Mouse (Mus musculus): ENCODE measurements at regions not wholly inside any gene's neighbourhood (a gene's known extent, or its start where the extent isn't known, plus 50 kb on each side); places are given as distances from the start of the nearest gene placed in this dataset.

- Histone ChIP-seq H3K36me3 (ENCODE audit: control insufficient read depth, insufficient read depth, low read length, poor library complexity, severe bottlenecking) (no peaks in the 10 kb centered on the region), H3K4me1 (ENCODE audit: control insufficient read depth in 2 of 2, insufficient read depth in 2 of 2, low read length in 2 of 2, poor library complexity in 1 of 2) (no peaks in the 10 kb centered on the region), H3K27ac (ENCODE audit: insufficient read depth, low read depth, low read length, poor library complexity, severe bottlenecking) (no peak overlapping the region), H3K9me3 (ENCODE audit: control insufficient read depth, insufficient read depth, low read depth, low read length) (no peaks in the 10 kb centered on the region), H3K9ac (ENCODE audit: insufficient read depth, low read depth, low read length, poor library complexity, severe bottlenecking) (no peak overlapping the region), H3K4me3 (ENCODE audit: insufficient read depth in 1 of 2, low read depth in 1 of 2, low read length in 2 of 2, poor library complexity in 1 of 2, severe bottlenecking in 1 of 2) (no peak overlapping the region)
- DNase-seq (ENCODE audit: low read depth, low spot score), result no peak
- in situ Hi-C loops (cut with MboI; ENCODE audit: low sequenced_read_pairs in 2 of 2, unreplicated experiment in 2 of 2), result no loop called here
- no peak for TF ChIP-seq MAFK (IDR thresholded peaks at IDR 0.05; ENCODE audit: insufficient read depth, low read depth, low read length)
- no peak for TF ChIP-seq ZNF384 (IDR thresholded peaks at IDR 0.05; ENCODE audit: low read depth, low read length)
- TF ChIP-seq HCFC1 (IDR thresholded peaks at IDR 0.05; ENCODE audit: borderline replicate concordance, insufficient read depth, low read length), result no peak
- no peak for TF ChIP-seq ZC3H11A (IDR thresholded peaks at IDR 0.05; ENCODE audit: borderline replicate concordance, low read depth, low read length)
- no peak for TF ChIP-seq CHD2 (IDR thresholded peaks at IDR 0.05; ENCODE audit: low read depth, low read length)
Observed at GRCm38 (mm10) chr6:36182698-36183097, 205.2 kb upstream of the Chrm2 start.

GRCm38 (mm10) chr6:36206666-36207065, 181.2 kb upstream of the Chrm2 start:
- Histone ChIP-seq H3K36me3 (ENCODE audit: control insufficient read depth, insufficient read depth, low read length, poor library complexity, severe bottlenecking) (no peaks in the 10 kb centered on the region), H3K9me3 (ENCODE audit: control insufficient read depth, insufficient read depth, low read depth, low read length) (no peaks in the 10 kb centered on the region), H3K27ac (ENCODE audit: insufficient read depth, low read depth, low read length, poor library complexity, severe bottlenecking) (no peak overlapping the region), H3K4me1 (ENCODE audit: control insufficient read depth in 2 of 2, insufficient read depth in 2 of 2, low read length in 2 of 2, poor library complexity in 1 of 2) (no peaks in the 10 kb centered on the region), H3K9ac (ENCODE audit: insufficient read depth, low read depth, low read length, poor library complexity, severe bottlenecking) (no peak overlapping the region), H3K4me3 (ENCODE audit: insufficient read depth in 1 of 2, low read depth in 1 of 2, low read length in 2 of 2, poor library complexity in 1 of 2, severe bottlenecking in 1 of 2) (no peak overlapping the region)
- in situ Hi-C loops (cut with MboI; ENCODE audit: low sequenced_read_pairs in 2 of 2, unreplicated experiment in 2 of 2), result no loop called here
- DNase-seq (ENCODE audit: low read depth, low spot score), result no peak
- no peak for TF ChIP-seq CHD2 (IDR thresholded peaks at IDR 0.05; ENCODE audit: low read depth, low read length)
- TF ChIP-seq ZC3H11A (IDR thresholded peaks at IDR 0.05; ENCODE audit: borderline replicate concordance, low read depth, low read length), result no peak
- no peak for TF ChIP-seq HCFC1 (IDR thresholded peaks at IDR 0.05; ENCODE audit: borderline replicate concordance, insufficient read depth, low read length)
- no peak for TF ChIP-seq ZNF384 (IDR thresholded peaks at IDR 0.05; ENCODE audit: low read depth, low read length)
- TF ChIP-seq MAFK (IDR thresholded peaks at IDR 0.05; ENCODE audit: insufficient read depth, low read depth, low read length), result no peak

- Histone ChIP-seq H3K4me3 (ENCODE audit: insufficient read depth in 1 of 2, low read depth in 1 of 2, low read length in 2 of 2, poor library complexity in 1 of 2, severe bottlenecking in 1 of 2) (no peak overlapping the region), H3K9ac (ENCODE audit: insufficient read depth, low read depth, low read length, poor library complexity, severe bottlenecking) (no peak overlapping the region), H3K36me3 (ENCODE audit: control insufficient read depth, insufficient read depth, low read length, poor library complexity, severe bottlenecking) (no peaks in the 10 kb centered on the region), H3K27ac (ENCODE audit: insufficient read depth, low read depth, low read length, poor library complexity, severe bottlenecking) (no peak overlapping the region), H3K9me3 (ENCODE audit: control insufficient read depth, insufficient read depth, low read depth, low read length) (no peaks in the 10 kb centered on the region), H3K4me1 (ENCODE audit: control insufficient read depth in 2 of 2, insufficient read depth in 2 of 2, low read length in 2 of 2, poor library complexity in 1 of 2) (no peaks in the 10 kb centered on the region)
- no peak for DNase-seq (ENCODE audit: low read depth, low spot score)
- in situ Hi-C loops (cut with MboI; ENCODE audit: low sequenced_read_pairs in 2 of 2, unreplicated experiment in 2 of 2), result no loop called here
- TF ChIP-seq CHD2 (IDR thresholded peaks at IDR 0.05; ENCODE audit: low read depth, low read length) (no peak), ZNF384 (IDR thresholded peaks at IDR 0.05; ENCODE audit: low read depth, low read length) (no peak), MAFK (IDR thresholded peaks at IDR 0.05; ENCODE audit: insufficient read depth, low read depth, low read length) (no peak), HCFC1 (IDR thresholded peaks at IDR 0.05; ENCODE audit: borderline replicate concordance, insufficient read depth, low read length) (no peak), ZC3H11A (IDR thresholded peaks at IDR 0.05; ENCODE audit: borderline replicate concordance, low read depth, low read length) (no peak)
Observed at GRCm38 (mm10) chr6:36221308-36221707, 166.6 kb upstream of the Chrm2 start.

GRCm38 (mm10) chr6:36234438-36234837, 153.4 kb upstream of the Chrm2 start:
- H3K9me3 ChIP-seq (ENCODE audit: control insufficient read depth, insufficient read depth, low read depth, low read length), result no peaks in the 10 kb centered on the region
- no peaks in the 10 kb centered on the region for H3K36me3 ChIP-seq (ENCODE audit: control insufficient read depth, insufficient read depth, low read length, poor library complexity, severe bottlenecking)
- H3K4me3 ChIP-seq (ENCODE audit: insufficient read depth in 1 of 2, low read depth in 1 of 2, low read length in 2 of 2, poor library complexity in 1 of 2, severe bottlenecking in 1 of 2), result no peak overlapping the region
- no peak for DNase-seq (ENCODE audit: low read depth, low spot score)
- H3K9ac ChIP-seq (ENCODE audit: insufficient read depth, low read depth, low read length, poor library complexity, severe bottlenecking), result no peak overlapping the region
- TF ChIP-seq ZNF384 (IDR thresholded peaks at IDR 0.05; ENCODE audit: low read depth, low read length), result no peak
- no peak for TF ChIP-seq MAFK (IDR thresholded peaks at IDR 0.05; ENCODE audit: insufficient read depth, low read depth, low read length)
- TF ChIP-seq CHD2 (IDR thresholded peaks at IDR 0.05; ENCODE audit: low read depth, low read length), result no peak
- no peak for TF ChIP-seq HCFC1 (IDR thresholded peaks at IDR 0.05; ENCODE audit: borderline replicate concordance, insufficient read depth, low read length)
- no peak for TF ChIP-seq ZC3H11A (IDR thresholded peaks at IDR 0.05; ENCODE audit: borderline replicate concordance, low read depth, low read length)
- in situ Hi-C loops (cut with MboI; ENCODE audit: low sequenced_read_pairs in 2 of 2, unreplicated experiment in 2 of 2), result no loop called here
- no peak overlapping the region for H3K27ac ChIP-seq (ENCODE audit: insufficient read depth, low read depth, low read length, poor library complexity, severe bottlenecking)
- no peaks in the 10 kb centered on the region for H3K4me1 ChIP-seq (ENCODE audit: control insufficient read depth in 2 of 2, insufficient read depth in 2 of 2, low read length in 2 of 2, poor library complexity in 1 of 2)

GRCm38 (mm10) chr6:36247027-36247426, 140.9 kb upstream of the Chrm2 start:
- H3K4me3 ChIP-seq (ENCODE audit: insufficient read depth in 1 of 2, low read depth in 1 of 2, low read length in 2 of 2, poor library complexity in 1 of 2, severe bottlenecking in 1 of 2), result no peak overlapping the region
- DNase-seq (ENCODE audit: low read depth, low spot score), result no peak
- no peak for TF ChIP-seq HCFC1 (IDR thresholded peaks at IDR 0.05; ENCODE audit: borderline replicate concordance, insufficient read depth, low read length)
- no peak for TF ChIP-seq CHD2 (IDR thresholded peaks at IDR 0.05; ENCODE audit: low read depth, low read length)
- TF ChIP-seq MAFK (IDR thresholded peaks at IDR 0.05; ENCODE audit: insufficient read depth, low read depth, low read length), result no peak
- no peak for TF ChIP-seq ZC3H11A (IDR thresholded peaks at IDR 0.05; ENCODE audit: borderline replicate concordance, low read depth, low read length)
- no peaks in the 10 kb centered on the region for H3K36me3 ChIP-seq (ENCODE audit: control insufficient read depth, insufficient read depth, low read length, poor library complexity, severe bottlenecking)
- no peaks in the 10 kb centered on the region for H3K4me1 ChIP-seq (ENCODE audit: control insufficient read depth in 2 of 2, insufficient read depth in 2 of 2, low read length in 2 of 2, poor library complexity in 1 of 2)
- no peaks in the 10 kb centered on the region for H3K9me3 ChIP-seq (ENCODE audit: control insufficient read depth, insufficient read depth, low read depth, low read length)
- in situ Hi-C loops (cut with MboI; ENCODE audit: low sequenced_read_pairs in 2 of 2, unreplicated experiment in 2 of 2), result no loop called here
- H3K27ac ChIP-seq (ENCODE audit: insufficient read depth, low read depth, low read length, poor library complexity, severe bottlenecking), result no peak overlapping the region
- no peak overlapping the region for H3K9ac ChIP-seq (ENCODE audit: insufficient read depth, low read depth, low read length, poor library complexity, severe bottlenecking)
